Mouse (Mus musculus) mesoderm, embryonic 11.5 days (tissue): ENCODE data around the gene Nit2.
"Not testable (repeated sequence)": the region's sequence is repeated elsewhere in the genome, so short reads cannot be mapped to it uniquely, and the experiment has no call there.

Experiments
- DNase-seq: peaks from one replicate; pipeline ENCODE4 v3.0.0-alpha.2; 2012; ENCODE audit warnings: low read depth, low spot score

Gene Nit2

DNA sequence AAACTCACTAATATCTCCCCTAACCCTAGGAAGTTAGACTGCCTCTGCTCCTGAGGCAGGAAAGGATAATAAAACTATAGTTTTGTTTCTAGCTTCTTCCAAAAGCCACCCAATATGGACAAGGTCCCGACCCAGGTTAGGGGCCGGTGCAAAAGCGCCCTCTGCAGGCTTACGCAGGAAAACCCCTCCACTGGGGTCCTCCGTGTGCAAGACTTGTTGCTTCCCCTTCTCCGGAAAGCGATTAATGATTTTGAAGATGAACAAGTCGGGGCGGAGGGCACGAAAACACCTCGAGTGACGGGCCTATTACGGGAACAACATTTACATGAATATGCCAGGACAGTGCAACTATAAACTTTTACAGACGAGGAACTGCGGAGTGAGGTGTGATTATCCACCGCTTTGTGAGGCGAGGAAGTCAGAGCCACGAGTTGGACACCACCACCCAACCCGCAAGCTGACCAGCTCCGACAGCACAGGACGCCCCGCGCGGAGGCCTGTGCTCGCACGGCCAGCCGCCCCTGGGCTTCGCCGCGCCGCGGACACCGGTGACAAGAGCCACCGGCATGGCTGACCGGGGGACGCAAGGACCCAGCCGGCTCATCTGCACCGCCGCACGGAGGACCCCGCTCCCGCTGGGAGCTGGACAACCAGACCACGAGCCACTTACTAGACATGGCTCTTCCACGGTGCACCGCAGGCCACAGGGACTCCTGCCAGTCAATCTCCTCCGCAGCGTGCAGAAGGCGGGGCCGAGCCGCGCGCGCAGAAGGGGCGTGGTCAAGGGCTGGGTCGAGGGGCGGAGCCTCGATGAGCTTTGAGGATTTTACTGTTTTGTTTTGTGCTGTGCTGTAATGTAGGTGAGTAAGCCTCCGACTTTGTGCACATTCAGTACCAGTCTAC lies at the start of gene Nit2:
Gene Nit2, minus strand, starts transcription at position 731 of the 903 bp plus-strand sequence.
- DNase-seq, result peak; percentile 90

DNA sequence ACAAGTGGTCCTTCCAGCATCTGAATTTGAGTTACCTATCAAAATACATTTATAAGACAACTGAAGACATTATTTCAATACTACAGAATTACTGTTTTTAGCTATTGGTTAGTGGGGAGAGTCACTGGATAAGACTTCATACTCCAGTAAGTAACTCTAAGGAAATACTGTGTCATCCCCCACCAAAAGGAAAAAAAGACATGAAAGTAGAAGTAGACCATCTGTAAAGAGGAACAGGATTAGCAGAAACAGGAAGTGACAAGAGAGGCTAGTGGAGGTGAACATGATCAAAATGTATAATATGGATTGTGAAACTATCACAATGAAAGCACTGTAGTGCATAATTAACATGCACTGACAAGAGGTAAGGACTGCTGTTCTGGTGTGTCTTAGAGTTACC lies 48.8 kb upstream of the Nit2 start:
- DNase-seq, result no peak

DNA sequence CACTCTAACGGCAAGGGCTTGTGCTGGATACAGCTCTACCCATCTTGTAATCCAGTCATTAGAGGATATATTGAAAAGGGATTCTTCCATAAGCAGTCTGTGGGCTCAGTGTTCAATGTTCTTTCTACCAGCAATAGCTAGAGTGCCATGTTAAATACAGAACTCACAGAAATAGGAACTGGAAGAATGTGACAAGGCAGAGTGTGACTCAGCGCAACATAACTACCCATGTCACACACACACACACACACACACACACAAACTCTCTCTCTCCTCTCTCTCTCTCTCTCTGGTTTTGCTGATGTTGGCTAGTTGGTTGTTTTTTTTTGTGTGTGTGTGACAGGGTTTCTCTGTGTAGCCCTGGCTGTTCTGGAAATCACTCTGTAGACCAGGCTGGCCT lies 43.9 kb upstream of the Nit2 start:
- DNase-seq, result no peak

DNA sequence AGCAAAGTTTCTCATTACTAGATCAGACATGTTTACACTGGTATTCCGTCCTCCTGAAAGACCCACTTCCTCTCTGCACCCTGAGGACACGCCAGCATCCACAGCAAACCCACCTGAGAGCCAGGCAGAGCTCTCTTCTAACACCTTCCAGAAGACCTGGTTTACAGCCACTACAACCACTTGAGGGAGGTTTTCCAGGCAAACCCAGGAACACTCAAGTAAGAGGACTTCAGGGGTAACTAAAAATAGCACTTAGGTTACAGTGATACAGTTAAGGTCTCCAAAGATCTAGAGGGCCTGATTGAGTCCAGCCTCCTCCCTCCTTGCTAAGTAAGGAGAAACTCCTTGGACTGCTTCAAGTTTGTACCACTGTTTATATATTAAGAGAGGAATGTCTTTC lies 41.2 kb upstream of the Nit2 start:
- DNase-seq, result no peak

DNA sequence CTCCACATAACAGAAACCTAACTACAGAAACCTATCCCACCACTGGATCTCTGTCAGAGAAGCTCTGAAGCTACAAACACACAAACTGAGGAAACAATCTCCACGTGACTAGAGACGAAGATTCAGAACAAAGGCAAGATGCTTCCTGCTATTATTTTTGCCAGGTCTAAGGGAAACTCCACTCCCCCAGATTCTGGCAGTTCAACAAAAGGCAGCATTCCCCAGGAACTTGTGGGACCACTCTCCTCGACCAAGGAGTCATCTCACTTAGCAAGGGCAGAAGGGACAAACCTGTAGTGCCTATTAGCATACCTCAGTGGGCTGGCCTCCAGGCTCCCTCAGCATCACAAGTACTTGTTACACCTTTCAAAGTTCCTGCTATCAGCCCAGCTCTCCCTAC lies 30.1 kb upstream of the Nit2 start:
- no peak for DNase-seq

DNA sequence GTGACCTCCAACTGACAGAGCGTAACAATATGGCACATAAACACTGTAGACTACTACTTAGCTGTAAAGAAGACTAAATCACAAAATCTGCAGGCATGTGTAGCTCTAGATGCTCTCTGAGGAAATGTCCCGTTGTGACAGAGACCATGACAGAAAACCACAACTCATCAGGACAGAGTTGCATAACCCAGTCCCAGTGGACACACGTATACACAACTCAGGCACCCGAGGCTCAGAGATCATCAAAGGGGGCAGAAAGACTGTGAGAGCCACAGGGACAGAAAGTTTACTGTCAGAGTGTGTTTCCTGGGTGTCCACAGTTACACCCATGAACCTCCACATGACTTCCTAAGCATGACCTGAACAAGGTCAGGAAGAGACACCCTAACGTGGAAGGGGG lies 29.4 kb upstream of the Nit2 start:
- no peak for DNase-seq

DNA sequence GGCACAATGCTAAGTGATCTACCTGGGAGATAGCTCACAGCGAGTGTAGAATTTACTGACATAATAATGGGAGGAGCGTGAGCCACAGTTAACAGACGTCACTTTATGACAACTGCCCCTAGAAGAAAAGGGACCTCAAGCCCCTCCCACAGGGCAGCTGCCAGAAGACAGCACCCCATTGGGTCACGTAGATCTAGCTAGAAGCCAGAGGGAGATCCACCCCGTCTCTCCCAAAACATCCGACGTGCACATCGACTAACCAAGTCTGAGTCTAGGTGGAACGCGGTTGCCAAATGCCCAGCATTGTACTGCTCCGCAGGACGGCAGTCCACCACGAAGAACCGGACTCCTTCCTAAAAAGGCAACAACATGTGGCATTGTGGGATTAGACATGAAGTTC lies 24.1 kb upstream of the Nit2 start:
- DNase-seq, result no peak

DNA sequence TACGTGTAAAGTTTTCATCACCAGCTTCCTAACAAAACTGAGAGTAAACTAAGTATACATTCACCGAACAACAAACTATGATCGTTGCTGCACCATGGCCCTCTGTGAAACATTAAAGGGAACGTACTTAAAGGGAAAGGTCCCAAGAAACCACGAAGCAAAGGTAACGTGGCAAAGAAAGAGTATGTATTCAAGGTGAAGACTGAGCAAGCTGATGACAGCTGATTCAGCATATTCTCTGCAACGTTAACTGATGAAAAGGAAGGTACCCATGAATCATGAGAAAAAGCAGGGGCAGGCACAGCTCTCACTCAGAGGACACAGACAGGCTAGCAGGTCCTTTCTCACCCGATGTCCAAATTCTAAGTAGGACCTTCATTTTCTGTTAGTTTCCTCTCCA lies 23.2 kb upstream of the Nit2 start:
- no peak for DNase-seq

DNA sequence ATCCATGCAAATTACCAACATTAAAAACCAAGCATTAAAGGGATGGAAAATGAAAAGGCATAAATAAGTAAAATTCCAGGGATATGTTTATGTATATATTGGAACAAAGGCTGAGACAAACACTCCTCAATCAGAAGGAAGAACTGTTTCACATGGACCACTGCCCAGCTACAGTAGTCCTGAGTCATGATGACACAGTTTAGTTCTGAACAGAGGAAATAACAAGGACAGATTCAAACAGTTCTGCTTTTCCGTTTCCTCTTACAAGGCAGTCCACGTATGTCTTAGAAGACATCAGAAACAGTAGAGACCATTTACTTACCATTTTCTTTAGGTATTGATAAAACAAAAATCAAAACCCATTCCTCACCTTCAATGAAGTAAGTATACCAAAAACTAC lies 22.4 kb upstream of the Nit2 start:
- DNase-seq, result no peak

DNA sequence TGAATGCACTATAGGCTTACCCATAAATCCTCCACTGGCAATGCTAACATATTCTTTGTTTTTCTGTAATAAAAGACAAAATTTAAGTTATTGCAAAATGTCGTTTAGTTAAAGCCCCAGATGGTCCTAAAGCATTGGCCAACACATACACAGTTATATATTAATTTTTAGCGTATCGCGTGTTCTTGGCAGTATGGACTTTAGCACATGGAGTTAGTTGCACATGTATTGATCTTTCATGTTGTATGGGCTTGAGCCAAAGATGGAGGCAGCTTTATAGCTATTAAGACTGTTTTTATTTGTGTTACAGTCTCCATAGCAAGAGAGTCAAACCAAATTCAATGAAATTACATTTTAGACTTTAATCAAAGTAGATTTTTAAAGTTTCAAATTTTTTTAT lies 19.5 kb upstream of the Nit2 start:
- DNase-seq, result no peak

DNA sequence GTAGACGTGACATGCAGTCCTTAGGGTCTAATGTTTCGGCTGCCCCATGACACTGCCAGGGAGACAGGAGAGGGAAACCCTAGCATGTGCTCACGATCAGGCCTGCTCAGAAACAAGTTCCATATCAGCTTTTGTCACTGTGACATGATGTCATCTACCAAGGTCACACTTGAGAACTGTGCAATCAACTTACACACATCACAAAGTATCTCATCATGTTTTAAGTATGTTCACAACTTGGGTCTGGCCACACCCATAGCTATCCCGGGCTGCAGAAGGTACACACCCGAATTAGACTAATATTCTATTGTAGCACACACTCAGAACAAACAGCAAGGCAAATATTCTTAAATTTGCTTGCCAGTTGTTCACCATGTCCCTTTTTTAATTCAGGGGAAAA lies 14.9 kb upstream of the Nit2 start:
- no peak for DNase-seq

DNA sequence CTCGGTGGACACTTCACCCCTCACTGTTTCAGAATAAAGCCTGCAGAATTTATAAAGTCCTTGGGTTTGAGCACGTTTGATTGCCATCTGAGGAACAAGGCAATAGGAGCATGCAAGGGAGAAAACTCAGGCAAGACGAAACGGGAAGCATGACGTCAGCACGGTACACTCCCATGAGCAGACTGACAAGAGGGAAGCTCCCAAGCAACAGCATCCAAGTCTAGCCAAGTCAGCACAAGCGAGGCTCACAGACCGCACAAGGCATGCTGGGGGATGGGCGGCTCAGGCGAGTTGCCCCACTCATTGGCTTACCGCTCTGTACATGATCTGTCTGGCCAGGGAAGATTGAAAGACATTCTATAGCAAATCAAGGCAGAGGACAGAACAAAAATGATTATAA lies 14.0 kb upstream of the Nit2 start:
- DNase-seq, result no peak

DNA sequence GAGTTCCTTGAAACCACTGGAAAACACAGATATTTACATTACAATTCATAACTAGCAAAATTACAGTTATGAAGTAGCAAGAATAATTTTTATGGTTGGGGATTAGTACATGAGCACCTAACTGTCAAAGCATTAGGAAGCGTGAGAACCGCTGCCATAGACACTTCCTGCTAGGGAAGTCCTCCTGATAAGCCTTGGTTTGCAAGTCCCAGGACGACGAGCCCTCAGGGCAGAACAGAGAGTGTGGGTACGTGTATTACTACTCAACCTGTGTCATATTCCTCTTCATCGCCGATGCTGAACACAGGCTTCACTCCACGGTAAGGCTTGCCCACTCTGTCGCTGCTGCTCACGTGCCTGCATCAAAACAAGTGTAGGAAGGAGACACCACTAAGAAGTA lies 10.5 kb upstream of the Nit2 start:
- no peak for DNase-seq

DNA sequence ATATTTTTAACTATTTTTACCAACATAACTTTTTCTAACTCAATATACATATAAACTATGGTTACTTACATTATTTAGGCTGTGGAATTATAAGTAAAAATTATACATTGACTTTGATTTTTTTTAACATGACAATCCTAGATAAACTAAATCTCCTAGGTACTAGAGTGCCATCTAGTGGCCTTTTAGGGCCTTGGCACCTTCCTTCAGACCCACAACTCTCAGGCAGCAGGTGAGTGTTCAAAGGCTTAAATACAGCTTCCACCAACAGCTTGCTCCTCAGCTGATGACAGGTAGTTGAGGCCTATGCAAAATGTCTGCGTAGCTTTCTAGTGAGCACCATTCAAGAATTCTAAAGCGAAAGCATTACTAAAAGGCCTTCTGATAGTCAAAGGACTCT lies 10.1 kb upstream of the Nit2 start:
- peak; percentile 36 for DNase-seq

DNA sequence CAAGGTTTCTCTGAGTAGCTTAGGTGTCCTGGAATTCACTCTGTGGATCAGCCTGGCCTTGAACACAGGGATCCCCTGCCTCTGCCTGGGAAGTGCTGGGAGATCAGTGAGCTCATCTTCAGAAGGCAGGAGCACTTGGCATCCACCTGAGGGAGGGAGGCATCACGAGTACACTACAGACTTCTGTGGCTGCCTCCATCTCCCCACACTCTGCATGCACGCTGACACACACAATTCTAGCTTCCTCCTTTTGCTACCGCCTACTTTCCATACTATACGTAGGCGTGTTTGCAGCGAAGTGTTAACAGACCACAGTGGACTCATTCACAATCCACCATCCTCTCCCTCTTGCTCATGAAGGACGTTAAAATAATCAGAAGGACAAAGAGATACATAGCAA lies 9.1 kb upstream of the Nit2 start:
- no peak for DNase-seq

DNA sequence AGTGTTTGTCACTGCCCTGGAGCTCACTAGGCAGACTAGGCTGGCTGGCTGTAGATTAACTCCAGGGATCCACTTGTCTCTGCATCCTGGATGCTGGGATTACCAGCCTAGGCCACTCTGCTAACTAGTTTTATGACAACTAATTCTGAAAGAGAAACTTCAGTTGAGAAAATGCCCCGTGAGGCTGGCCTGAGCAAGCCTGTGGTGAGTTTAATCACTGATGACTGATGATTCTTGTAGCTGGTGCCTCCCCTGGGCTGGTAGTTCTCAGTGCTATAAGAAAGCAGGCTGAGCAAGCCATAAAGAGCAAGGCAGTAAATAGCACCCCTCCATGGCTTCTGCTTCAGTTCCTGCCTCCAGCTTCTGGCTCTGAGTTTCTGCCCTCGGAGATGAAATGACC lies 8.6 kb upstream of the Nit2 start:
- DNase-seq, result no peak

DNA sequence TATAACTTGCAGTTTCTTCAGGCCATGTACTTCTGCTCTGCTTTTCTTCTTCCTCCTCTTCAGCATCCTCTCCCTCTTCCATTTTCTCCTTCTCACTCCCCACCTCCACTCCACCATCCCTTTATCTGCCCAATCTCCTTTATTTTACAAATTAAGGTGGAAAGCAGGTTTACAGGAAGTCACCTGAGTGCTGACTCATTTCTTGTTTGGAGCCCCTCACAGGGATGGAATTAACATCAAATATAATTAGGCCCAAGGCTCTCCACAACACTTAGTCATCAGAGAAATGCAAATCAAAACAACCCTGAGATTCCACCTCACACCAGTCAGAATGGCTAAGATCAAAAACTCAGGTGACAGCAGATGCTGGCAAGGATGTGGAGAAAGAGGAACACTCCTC lies 7.3 kb upstream of the Nit2 start:
- not testable (repeated sequence) for DNase-seq

DNA sequence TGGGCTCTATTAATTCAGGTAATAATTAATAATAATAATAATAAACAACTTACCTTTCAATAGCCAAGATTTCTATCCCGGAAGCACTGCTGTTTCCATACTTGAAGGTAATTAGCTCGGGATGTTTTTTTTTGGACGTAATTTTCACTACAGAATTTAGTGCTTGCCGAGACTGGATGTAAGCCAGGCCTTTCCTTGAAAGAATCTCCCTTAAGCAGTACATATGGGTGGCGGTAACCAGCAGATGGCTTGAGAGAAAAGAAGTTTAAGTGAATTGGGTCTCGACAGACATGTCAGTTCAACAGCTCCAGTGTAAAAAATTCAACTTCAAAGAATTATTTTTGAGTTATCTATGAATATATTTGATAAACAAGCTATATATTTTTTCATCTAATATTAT lies 4.4 kb upstream of the Nit2 start:
- no peak for DNase-seq

DNA sequence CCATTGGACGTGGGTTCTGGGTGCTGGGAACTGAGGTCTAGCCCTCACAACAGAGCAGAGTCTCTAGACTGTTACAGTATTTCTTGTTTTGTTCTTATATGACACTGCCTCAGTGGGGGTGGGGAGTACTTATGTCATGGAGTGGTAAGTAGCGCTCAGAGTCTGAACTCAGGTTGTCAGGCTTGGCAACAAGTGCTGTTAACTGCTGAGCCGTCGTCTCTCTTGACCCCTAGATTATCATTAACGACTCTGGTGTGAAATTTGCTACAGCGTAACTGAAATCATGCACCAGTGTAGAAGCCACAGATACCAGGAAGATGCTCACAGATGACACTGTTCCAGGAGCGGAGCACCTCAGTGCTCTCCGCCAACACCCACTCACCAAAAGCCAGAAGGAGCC lies 4.0 kb upstream of the Nit2 start:
- no peak for DNase-seq

DNA sequence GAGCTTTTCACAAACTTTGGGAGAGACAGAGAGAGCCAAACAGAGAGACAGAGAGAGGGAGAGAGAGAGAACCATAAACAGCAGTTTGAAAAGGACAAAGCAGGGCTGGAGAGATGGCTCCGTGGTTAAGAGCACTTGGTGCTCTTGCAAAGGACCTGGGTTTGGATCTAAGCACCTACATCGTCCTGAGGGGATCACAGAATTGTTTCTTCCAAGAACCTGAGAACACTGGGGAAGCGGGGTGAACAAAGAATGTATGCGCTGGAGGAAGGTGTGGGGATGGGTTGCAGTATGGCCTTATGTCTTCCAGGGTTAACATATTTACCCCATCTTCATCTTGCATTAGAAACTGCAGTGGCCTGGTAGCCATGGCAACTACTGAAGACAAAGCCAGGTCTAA lies 1.1 kb upstream of the Nit2 start:
- DNase-seq, result no peak

DNA sequence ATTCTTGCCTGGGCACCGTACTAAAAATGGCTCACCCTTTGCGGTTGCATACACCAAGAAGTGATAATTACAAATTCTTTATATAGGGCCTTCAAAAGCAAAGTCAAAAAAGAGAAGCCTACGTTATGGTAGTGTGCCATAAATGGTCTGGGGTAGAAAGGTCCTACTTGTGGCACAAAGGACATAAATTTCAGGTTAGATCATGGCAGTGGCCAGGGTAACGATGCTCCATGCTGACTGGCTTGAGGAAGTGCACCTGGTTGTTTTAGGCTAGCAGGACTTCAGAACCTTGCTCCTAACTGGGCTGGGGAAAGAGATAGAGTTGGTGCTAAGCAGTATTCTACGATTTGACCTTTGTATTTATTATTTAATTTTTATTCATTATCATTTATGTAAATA lies 372 bp upstream of the Nit2 start:
- no peak for DNase-seq

DNA sequence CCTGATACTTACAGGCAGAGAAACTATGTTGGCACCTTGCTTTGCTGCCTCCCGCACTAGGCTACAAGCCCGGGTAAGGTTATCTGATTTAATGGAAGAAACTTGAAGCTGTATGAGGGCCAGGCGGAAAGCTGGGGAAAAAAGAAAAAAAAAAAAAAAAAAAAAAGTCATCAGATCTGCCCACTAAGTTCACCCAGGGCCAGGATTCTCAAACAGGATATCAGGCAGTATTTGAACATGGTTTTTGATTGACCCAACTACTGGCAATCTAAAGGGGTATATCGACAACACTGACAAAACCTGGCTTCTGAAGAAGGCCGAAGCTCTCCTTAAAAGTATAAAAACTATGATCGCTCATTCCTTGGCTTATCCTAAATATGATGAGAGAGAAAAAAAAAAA lies 1.1 kb downstream of the Nit2 start:
- DNase-seq, result no peak

DNA sequence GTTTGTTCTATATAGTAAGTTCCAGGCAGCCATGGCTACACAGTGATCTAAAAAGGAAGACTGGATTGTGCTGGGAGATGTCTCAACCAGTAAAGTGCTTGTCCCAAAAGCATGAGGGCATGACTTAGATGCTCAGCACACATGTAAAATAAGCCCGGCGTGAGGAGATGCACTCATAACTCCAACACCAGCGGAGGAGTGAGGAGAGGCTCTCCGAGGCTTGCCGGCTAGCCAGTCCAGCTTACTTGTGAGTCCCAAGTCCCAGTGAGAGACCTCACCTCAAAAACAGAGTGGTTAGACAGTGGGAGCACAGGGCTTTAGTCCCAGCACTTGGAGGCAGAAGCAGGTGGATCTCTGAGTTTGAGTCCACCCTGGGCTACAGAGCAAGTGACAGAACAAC lies 2.0 kb downstream of the Nit2 start:
- DNase-seq, result no peak

DNA sequence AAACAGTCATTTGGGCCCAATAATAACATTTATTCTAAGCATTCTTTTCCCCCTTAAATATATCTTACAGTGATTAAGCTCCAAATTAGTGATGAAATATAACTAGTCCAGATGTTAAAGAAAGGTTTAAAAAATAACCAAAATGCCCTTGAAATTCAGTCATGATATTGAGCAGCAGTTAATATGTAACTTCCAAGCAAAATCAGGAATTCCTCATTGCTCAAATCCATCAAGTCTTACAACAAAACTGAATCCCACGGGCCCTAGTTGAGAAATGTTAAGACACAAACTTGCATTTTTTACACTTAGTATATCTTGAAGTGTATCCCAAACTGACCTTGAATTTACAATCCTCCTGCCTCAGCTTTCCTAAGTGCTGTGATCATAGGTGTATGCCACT lies 3.4 kb downstream of the Nit2 start:
- DNase-seq, result no peak
